Mouse (Mus musculus) lung, postnatal 0 days (tissue): Measurements from ENCODE around the gene G3bp2. TPM values are rescaled to one million over a fixed set of nuclear protein-coding genes. Genes with fewer than 3 reads are reported as not detected.

ENCODE experiments used
- ATAC-seq: fragments of 200-750 bp; cut with Nextera tagmentation; 2 replicates; pipeline ENCODE4 v1.8.0; 2017; ENCODE audit warnings: moderate library complexity
- DNase-seq: peaks from one replicate; pipeline ENCODE4 v3.0.0-alpha.2; 2016; ENCODE audit warnings: low spot score
- H3K27ac ChIP-seq: fragments of 300-500 bp; sonication (generic); 2 replicates; pipeline ENCODE4 v1.5.1; 2014; ENCODE audit warnings: antibody characterized with exemption, mild to moderate bottlenecking, low read length, mixed read lengths
- H3K27me3 ChIP-seq: fragments of 300-500 bp; sonication (generic); replicated peaks from 2 replicates; pipeline ENCODE4 v1.6.1; 2014; ENCODE audit warnings: low read length, mixed read lengths; ENCODE audit not compliant: insufficient read depth
- H3K36me3 ChIP-seq: fragments of 300-500 bp; sonication (generic); 2 replicates; pipeline ENCODE4 v1.6.1; 2014; ENCODE audit warnings: low read length, mixed read lengths; ENCODE audit not compliant: insufficient read depth
- H3K4me1 ChIP-seq: fragments of 300-500 bp; sonication (generic); 2 replicates; pipeline ENCODE4 v1.6.1; 2014; ENCODE audit warnings: antibody characterized with exemption, low read depth, low read length, mixed read lengths; ENCODE audit not compliant: insufficient read depth
- H3K4me2 ChIP-seq: fragments of 300-500 bp; sonication (generic); replicated peaks from 2 replicates; pipeline ENCODE4 v1.6.1; 2014; ENCODE audit warnings: low read depth, mild to moderate bottlenecking, low read length, moderate library complexity, mixed read lengths
- H3K4me3 ChIP-seq: fragments of 300-500 bp; sonication (generic); 2 replicates; pipeline ENCODE4 v1.5.1; 2014; ENCODE audit warnings: low read depth, low read length
- H3K9ac ChIP-seq: fragments of 300-500 bp; sonication (generic); replicated peaks from 2 replicates; pipeline ENCODE4 v1.6.1; 2014; ENCODE audit warnings: low read depth, mild to moderate bottlenecking
- H3K9me3 ChIP-seq: fragments of 300-500 bp; sonication (generic); 2 replicates; pipeline ENCODE4 v1.6.1; 2016; ENCODE audit warnings: low read length, mixed read lengths
- CTCF ChIP-seq: IDR thresholded peaks from 2 replicates; pipeline ENCODE4 v1.5.1; 2016; ENCODE audit warnings: antibody characterized with exemption, mild to moderate bottlenecking
- EP300 ChIP-seq: IDR thresholded peaks from 2 replicates; pipeline ENCODE4 v1.6.1; 2016; ENCODE audit warnings: antibody characterized with exemption, mild to moderate bottlenecking, control low read depth
- WGBS: fragments of 180-500 bp; shearing (Covaris S2); extraction: QIAGEN DNeasy Blood & Tissue Kit; methylation state at CpG from one replicate; pipeline ENCODE4 v1.1.7; 2014; 5-methylcytosine and 5-hydroxymethylcytosine counted together
- polyA plus RNA-seq: library from polyadenylated mRNA; unstranded; fragments of >200 nt; fragmentation: Nextera tagmentation; extraction: Ambion mirVana; gene quantifications from 2 replicates; pipeline ENCODE4 v1.2.1, GENCODE M21; 2015

The G3bp2 gene
- polyA plus RNA-seq, 1 experiment from 2014 or later = 95.2 TPM

DNA sequence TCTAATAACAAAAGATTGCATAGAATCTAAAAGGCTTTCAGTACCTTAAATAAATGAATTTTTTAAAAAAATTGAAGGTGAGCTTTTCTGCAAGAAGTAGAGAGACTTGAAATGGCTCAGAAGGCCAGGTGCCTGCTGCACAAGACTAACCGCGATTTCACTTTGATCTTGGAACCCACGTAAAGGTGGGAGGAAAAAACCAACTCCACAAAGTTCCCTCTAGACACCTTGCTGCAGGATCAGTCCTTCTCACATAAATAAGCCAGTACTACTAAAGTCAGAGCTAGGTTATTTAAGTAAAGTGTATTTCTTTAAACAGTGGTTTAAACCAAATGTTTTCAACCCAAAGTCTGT is 10.5 kb upstream of the G3bp2 start:
- H3K9me3 ChIP-seq = no peaks in the 10 kb centered on the region
- ATAC-seq = no peak
- H3K4me2 ChIP-seq = no peak overlapping the region
- no peak overlapping the region for H3K9ac ChIP-seq
- TF ChIP-seq EP300 (no peak), CTCF (no peak)
- H3K36me3 ChIP-seq = no peaks in the 10 kb centered on the region
- H3K27me3 ChIP-seq = no peaks in the 10 kb centered on the region
- no peaks in the 10 kb centered on the region for H3K4me1 ChIP-seq
- DNase-seq = no peak
- 74% methylated on average over 3 of the region's 3 CpGs for WGBS
- H3K4me3 ChIP-seq = no peak overlapping the region
- H3K27ac ChIP-seq = no peak overlapping the region

DNA sequence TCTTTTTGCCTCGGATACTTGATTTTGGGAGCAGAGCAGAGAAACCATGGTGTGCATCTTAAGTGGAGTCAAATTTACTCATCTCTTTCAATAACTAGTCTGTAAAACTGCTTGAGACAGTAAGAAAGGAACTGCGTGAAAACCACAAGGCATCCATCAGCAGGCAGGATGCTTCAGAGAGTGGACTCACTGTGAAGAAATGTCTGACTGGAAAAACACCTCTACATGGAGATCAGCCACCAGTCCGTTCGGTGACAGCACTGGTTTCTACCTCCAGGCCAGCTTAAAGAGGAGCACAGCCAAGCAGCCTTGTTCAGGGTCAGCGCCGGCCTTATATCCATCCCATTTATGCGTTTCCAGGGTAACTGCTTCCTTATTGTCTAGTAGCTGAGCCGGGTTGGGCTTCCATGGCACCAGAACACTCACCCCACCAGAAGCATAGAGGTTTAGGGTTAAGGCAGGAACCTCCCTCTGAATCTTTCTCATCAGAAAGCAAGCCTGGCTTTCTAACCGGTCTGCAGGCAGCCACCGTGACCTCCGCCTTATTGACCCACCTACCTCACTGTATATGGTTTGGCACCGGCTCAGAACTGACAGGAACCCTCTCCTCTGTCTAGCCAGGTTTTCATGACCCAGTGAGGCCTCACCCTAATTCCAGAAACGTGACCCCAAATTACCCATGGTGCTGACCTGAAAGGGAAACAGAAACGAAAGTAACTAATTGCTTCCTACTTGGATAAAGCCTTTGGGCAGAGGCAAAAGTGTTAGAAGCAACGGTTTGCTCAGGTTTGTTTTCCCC is 9.9 kb upstream of the G3bp2 start:
- Histone ChIP-seq H3K4me3 (no peak overlapping the region), H3K27ac (no peak overlapping the region), H3K9me3 (no peaks in the 10 kb centered on the region), H3K4me1 (no peaks in the 10 kb centered on the region), H3K27me3 (no peaks in the 10 kb centered on the region), H3K36me3 (no peaks in the 10 kb centered on the region), H3K4me2 (no peak overlapping the region), H3K9ac (no peak overlapping the region)
- TF ChIP-seq CTCF (no peak), EP300 (no peak)
- ATAC-seq (no peak), DNase-seq (no peak)
- WGBS = 64% methylated on average over 15 of the region's 15 CpGs

DNA sequence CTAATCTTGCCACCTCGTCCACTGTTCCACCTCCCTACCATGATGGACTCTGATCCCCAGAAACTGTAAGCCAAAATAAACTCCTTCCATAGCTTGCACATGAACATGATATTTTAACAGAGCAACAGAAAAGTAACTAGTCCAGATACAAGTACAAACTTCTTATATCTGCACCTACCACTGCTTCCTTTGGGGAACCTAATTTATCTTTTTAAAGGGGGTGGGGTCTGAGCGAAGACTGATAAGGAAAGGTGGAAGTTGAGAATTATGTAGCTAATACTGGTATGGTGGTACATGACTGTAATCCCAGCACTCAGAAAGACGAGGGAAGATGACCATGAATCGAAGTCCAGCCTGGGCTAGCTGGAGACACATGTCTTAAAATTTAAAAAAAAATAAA is 4.0 kb upstream of the G3bp2 start:
- H3K36me3 ChIP-seq = no peaks in the 10 kb centered on the region
- no peaks in the 10 kb centered on the region for H3K9me3 ChIP-seq
- H3K27me3 ChIP-seq = no peaks in the 10 kb centered on the region
- no peak overlapping the region for H3K9ac ChIP-seq
- H3K4me3 ChIP-seq = no peak overlapping the region
- no peak for ATAC-seq
- no peak overlapping the region for H3K4me2 ChIP-seq
- no peak overlapping the region for H3K27ac ChIP-seq
- H3K4me1 ChIP-seq = no peaks in the 10 kb centered on the region
- DNase-seq = no peak
- WGBS = 90% methylated on average over 4 of the region's 4 CpGs
- TF ChIP-seq CTCF (no peak), EP300 (no peak)

DNA sequence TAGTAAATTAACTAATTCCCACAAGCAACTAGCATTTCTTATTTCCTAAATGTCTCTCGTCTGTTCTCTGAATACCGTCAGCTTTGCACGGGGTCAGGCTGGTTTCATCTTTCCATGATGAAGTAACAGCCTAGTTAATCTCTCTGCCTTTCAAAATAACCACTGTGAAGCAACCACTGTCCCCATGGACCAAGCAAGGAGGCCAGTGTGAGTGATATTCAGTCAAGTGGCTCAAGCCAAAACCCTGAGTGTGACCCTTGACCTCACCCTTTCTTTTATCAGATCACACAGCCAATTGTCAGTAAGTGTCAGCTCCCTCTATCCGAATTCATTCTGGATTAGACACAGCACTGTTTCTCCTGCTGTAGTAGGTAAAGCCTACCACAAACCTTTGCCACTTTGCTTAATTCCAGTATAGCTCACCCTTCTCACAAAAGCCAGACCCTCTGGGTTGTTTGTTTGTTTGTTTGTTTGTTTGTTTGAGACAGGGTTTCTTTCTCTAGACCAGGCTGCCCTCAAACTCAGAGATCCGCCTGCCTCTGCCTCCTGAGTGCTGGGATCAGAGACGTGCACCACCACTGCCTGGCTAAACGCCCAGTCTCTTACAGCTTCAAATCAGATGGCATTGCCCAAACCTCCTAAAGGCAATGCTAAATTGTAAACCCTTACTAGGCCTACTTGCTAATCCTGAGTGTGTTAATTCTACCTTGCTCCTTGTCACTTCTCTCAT is 2.5 kb upstream of the G3bp2 start:
- Histone ChIP-seq H3K9ac (no peak overlapping the region), H3K4me2 (no peak overlapping the region), H3K27me3 (no peaks in the 10 kb centered on the region), H3K4me1 (peaks cover 5% of the 10 kb centered on the region; the same call in 1 of the 2 replicates), H3K27ac (no peak overlapping the region), H3K36me3 (no peaks in the 10 kb centered on the region), H3K4me3 (no peak overlapping the region), H3K9me3 (no peaks in the 10 kb centered on the region)
- TF ChIP-seq EP300 = no peak
- no peak for TF ChIP-seq CTCF
- no peak for ATAC-seq
- 77% methylated on average over 7 of the region's 7 CpGs for WGBS
- peak; percentile 22 for DNase-seq

DNA sequence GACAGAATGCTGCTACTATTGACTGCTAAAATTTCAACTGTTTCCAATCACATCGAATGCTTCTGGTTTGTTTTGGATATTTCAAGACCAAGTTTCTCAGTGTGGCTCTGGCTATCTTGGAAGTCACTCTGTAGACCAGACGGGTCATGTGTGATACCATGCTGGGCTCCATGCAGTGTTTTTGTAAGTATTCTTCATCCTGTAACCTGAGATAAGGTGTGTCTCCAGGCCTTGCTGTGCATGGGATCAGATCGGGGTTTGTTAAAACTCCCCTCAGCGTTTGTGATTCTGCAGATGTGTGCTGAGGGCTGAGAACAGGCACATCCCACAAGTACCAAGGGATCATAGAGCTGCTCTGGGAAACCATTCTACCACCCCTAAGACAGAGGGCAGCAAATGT is 1.7 kb upstream of the G3bp2 start:
- Histone ChIP-seq H3K27ac (no peak overlapping the region), H3K4me3 (no peak overlapping the region), H3K9me3 (no peaks in the 10 kb centered on the region), H3K27me3 (no peaks in the 10 kb centered on the region), H3K9ac (no peak overlapping the region), H3K4me1 (peaks cover 5% of the 10 kb centered on the region; the same call in 1 of the 2 replicates), H3K4me2 (no peak overlapping the region), H3K36me3 (no peaks in the 10 kb centered on the region)
- WGBS = 71% methylated on average over 4 of the region's 4 CpGs
- no peak for TF ChIP-seq CTCF
- no peak for TF ChIP-seq EP300
- no peak for ATAC-seq
- DNase-seq = no peak

DNA sequence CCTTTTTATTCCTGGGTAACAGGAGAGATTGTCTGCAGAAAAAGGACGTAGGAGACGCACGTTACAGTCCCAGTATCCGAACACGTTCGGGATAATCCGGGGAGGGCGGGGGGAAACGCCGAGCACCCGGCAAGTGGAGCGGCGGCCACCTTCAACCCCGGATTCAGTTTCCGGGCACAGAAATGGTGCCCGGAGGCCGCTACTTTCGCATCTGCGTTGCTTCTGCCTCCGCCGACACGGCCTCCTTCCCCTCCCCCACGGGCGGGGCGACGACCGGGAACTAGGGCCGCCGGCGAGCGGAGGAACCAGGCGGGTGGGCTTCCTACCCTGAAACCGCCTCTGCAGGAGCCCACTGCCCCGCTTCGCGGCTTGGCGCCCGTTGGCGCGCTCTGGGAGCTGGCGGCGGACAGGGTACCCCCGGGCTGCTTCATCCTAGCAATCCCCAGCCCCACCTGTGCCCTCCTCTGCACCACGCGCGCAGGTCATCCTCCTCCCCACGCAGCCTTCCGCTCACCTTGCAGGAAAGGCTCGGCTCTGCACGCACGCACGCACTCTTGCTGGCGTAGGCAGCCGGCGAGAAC is 608 bp downstream of the G3bp2 start:
- under 1% methylated on average over 33 of the region's 55 CpGs for WGBS
- Histone ChIP-seq H3K4me1 (peaks cover 5% of the 10 kb centered on the region; the same call in 1 of the 2 replicates), H3K36me3 (no peaks in the 10 kb centered on the region), H3K27ac (peak overlapping the region; percentile 98), H3K9ac (peak overlapping the region; percentile 96), H3K27me3 (no peaks in the 10 kb centered on the region), H3K9me3 (no peaks in the 10 kb centered on the region), H3K4me3 (peak overlapping the region; percentile 95), H3K4me2 (peak overlapping the region; percentile 66)
- ATAC-seq (peak; percentile 11), DNase-seq (peak; percentile 74)
- TF ChIP-seq CTCF = no peak
- TF ChIP-seq EP300 = no peak
